ENCODE assay signal across 8 mouse cellular contexts in the genomic region with DNA sequence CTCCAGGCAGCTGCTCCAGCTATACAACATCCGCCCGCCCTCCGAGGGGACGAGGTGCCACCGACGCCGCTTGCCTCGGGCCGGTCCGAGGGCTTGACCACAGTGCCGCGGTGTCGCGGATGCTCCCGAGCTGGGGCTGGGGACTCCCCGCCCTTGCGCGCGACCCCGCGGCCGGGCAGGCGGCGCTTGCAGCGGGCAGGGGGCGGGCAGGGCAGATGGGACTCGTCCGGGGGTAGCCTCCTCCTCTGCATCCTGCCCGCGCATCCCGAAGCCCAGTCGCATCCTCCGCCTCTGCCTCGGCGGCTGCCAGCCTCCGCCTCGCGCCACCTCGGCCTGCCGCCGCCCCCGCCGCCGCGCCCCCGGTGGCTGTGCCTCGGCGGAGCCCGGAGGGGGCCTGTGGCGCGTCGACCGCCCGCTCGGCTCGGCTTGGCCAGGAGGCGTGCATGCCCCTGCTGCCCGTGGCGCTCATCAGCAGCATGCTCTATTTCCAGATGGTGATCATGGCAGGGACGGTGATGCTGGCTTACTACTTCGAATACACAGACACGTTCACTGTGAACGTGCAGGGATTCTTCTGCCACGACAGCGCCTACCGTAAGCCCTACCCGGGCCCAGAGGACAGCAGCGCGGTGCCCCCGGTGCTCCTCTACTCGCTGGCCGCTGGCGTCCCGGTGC. TPM values are rescaled to one million over a fixed set of nuclear protein-coding genes. Genes with fewer than 3 reads are reported as not detected.
DNase-seq lines count a peak whose midpoint lies in the region; ATAC-seq lines count a peak whose summit lies in the region.

No protein-coding gene starts in this region.

- H3K4me3 ChIP-seq in forebrain, embryonic 11.5 days (ENCODE audit: low read depth, low read length), result peak overlapping the region; percentile 61
- peak overlapping the region; percentile 76 for H3K4me3 ChIP-seq in hindbrain, embryonic 14.5 days (replicated peaks; ENCODE audit: low read length)
- peak overlapping the region; percentile 65 for H3K4me3 ChIP-seq in limb, embryonic 12.5 days (replicated peaks)
- H3K4me3 ChIP-seq in neural tube, embryonic 14.5 days (ENCODE audit: low read depth, low read length), result peak overlapping the region; percentile 64

- no peaks in the 10 kb centered on the region for H3K9me3 ChIP-seq in forebrain, embryonic 11.5 days (ENCODE audit: control insufficient read depth, low read length)
- H3K9me3 ChIP-seq in hindbrain, embryonic 14.5 days (ENCODE audit: control insufficient read depth, low read length), result no peaks in the 10 kb centered on the region
- H3K9me3 ChIP-seq in limb, embryonic 12.5 days, result no peaks in the 10 kb centered on the region
- no peaks in the 10 kb centered on the region for H3K9me3 ChIP-seq in neural tube, embryonic 14.5 days (ENCODE audit: control insufficient read depth, low read length)

- peak overlapping the region; percentile 96 for H3K4me2 ChIP-seq in forebrain, embryonic 11.5 days (ENCODE audit: low read depth, low read length, severe bottlenecking)
- H3K4me2 ChIP-seq in hindbrain, embryonic 14.5 days (replicated peaks), result peak overlapping the region; percentile 87
- H3K4me2 ChIP-seq in limb, embryonic 12.5 days, result peak overlapping the region; percentile 99
- H3K4me2 ChIP-seq in neural tube, embryonic 14.5 days (ENCODE audit: low read depth, low read length), result peak overlapping the region; percentile 86

- DNase-seq in gastrocnemius, postnatal 10 days, result peak; percentile 18
- DNase-seq in gastrocnemius, postnatal 25 days, result no peak
- DNase-seq in adrenal gland, adult 2 months, result peak; percentile 28
- DNase-seq in forebrain, embryonic 11.5 days (ENCODE audit: low spot score), result peak; percentile 76
- DNase-seq in hindbrain, embryonic 14.5 days (ENCODE audit: low spot score), result peak; percentile 45
- DNase-seq in T-cell, adult 2 months (ENCODE audit: low spot score), result no peak

- 0 out of 2 replicates have a peak, but pooled peaks cover 2% of the 10 kb centered on the region for H3K4me1 ChIP-seq in forebrain, embryonic 11.5 days (replicated peaks; ENCODE audit: control insufficient read depth, insufficient read depth, low read length)
- H3K4me1 ChIP-seq in hindbrain, embryonic 14.5 days (replicated peaks; ENCODE audit: control insufficient read depth, insufficient read depth, low read length), result peaks cover 11% of the 10 kb centered on the region
- H3K4me1 ChIP-seq in limb, embryonic 12.5 days (replicated peaks), result peaks cover 6% of the 10 kb centered on the region; the same call in 1 of the 2 replicates
- H3K4me1 ChIP-seq in neural tube, embryonic 14.5 days (ENCODE audit: control insufficient read depth, insufficient read depth, low read length), result peaks cover 6% of the 10 kb centered on the region; the same call in 1 of the 2 replicates

- peak overlapping the region; percentile 68 for H3K9ac ChIP-seq in forebrain, embryonic 11.5 days (ENCODE audit: low read length)
- H3K9ac ChIP-seq in hindbrain, embryonic 14.5 days, result peak overlapping the region; percentile 90
- H3K9ac ChIP-seq in limb, embryonic 12.5 days (replicated peaks), result peak overlapping the region; percentile 69
- peak overlapping the region; percentile 80 for H3K9ac ChIP-seq in neural tube, embryonic 14.5 days (replicated peaks; ENCODE audit: low read depth, low read length)

- peak; percentile 88 for ATAC-seq in forebrain, embryonic 11.5 days (replicated peaks; ENCODE audit: low FRiP score)
- ATAC-seq in hindbrain, embryonic 14.5 days (ENCODE audit: low FRiP score), result peak; percentile 86
- ATAC-seq in limb, embryonic 12.5 days (ENCODE audit: insufficient number of reproducible peaks, insufficient read depth, low FRiP score, low TSS enrichment, low read depth), result peak; percentile 70
- ATAC-seq in neural tube, embryonic 14.5 days (ENCODE audit: low read depth), result peak; percentile 90

- no peaks in the 10 kb centered on the region for H3K36me3 ChIP-seq in forebrain, embryonic 11.5 days (ENCODE audit: control insufficient read depth, insufficient read depth, low read length)
- H3K36me3 ChIP-seq in hindbrain, embryonic 14.5 days (replicated peaks; ENCODE audit: control insufficient read depth, insufficient read depth), result no peaks in the 10 kb centered on the region
- H3K36me3 ChIP-seq in limb, embryonic 12.5 days, result no peaks in the 10 kb centered on the region
- no peaks in the 10 kb centered on the region for H3K36me3 ChIP-seq in neural tube, embryonic 14.5 days (ENCODE audit: control insufficient read depth, insufficient read depth, low read length)

- WGBS in forebrain, embryonic 11.5 days, result under 1% methylated on average over 71 of the region's 74 CpGs
- under 1% methylated on average over 65 of the region's 74 CpGs for WGBS in hindbrain, embryonic 14.5 days
- under 1% methylated on average over 69 of the region's 74 CpGs for WGBS in limb, embryonic 12.5 days
- WGBS in neural tube, embryonic 14.5 days, result under 1% methylated on average over 57 of the region's 74 CpGs

- no peak overlapping the region for H3K27ac ChIP-seq in forebrain, embryonic 11.5 days (ENCODE audit: low read depth, low read length)
- peak overlapping the region; percentile 81 for H3K27ac ChIP-seq in hindbrain, embryonic 14.5 days
- H3K27ac ChIP-seq in limb, embryonic 12.5 days, result no peak overlapping the region
- H3K27ac ChIP-seq in neural tube, embryonic 14.5 days (ENCODE audit: low read depth, low read length), result peak overlapping the region; percentile 63

- H3K27me3 ChIP-seq in forebrain, embryonic 11.5 days (ENCODE audit: control insufficient read depth, insufficient read depth, low read length), result peaks cover 5% of the 10 kb centered on the region; the same call in 1 of the 2 replicates
- no peaks in the 10 kb centered on the region for H3K27me3 ChIP-seq in hindbrain, embryonic 14.5 days (ENCODE audit: control insufficient read depth, insufficient read depth, low read length)
- peaks cover 48% of the 10 kb centered on the region for H3K27me3 ChIP-seq in limb, embryonic 12.5 days
- no peaks in the 10 kb centered on the region; the same call in 1 of the 2 replicates for H3K27me3 ChIP-seq in neural tube, embryonic 14.5 days (ENCODE audit: control insufficient read depth, insufficient read depth, low read length)

RNA-seq across cellular contexts. Expression of a gene that starts 0.8 kb away (rescaled TPM):
- total RNA-seq in gastrocnemius, postnatal 10 days (2021), result under 1 TPM; 0.26 to 0.36 TPM
- not detected for total RNA-seq in gastrocnemius, postnatal 25 days (2021)
- total RNA-seq in adrenal gland, adult 2 months (2021), result under 1 TPM; 0.55 to 0.72 TPM
- 0.12 and 0.28 TPM in 2 replicates for polyA plus RNA-seq in adrenal gland, adult 2 months (2012; rRNA removed)
- 0.09 and 0.29 TPM in 2 replicates for polyA plus RNA-seq in forebrain, embryonic 11.5 days (2014; fragmentation: Nextera tagmentation; extraction: Ambion mirVana)
- polyA plus RNA-seq in hindbrain, embryonic 14.5 days (2014; fragmentation: Nextera tagmentation; extraction: Ambion mirVana), result 8.2 and 10.3 TPM in 2 replicates
- 0.05 and 0.06 TPM in 2 replicates for polyA plus RNA-seq in limb, embryonic 12.5 days (2016; fragmentation: Nextera tagmentation; extraction: Ambion mirVana)
- polyA plus RNA-seq in neural tube, embryonic 14.5 days (2014; fragmentation: Nextera tagmentation; extraction: Ambion mirVana), result 9.1 and 10.2 TPM in 2 replicates

Comparison
In these comparisons a context has a peak if more than half of its experiments do, and no peak if none do; other contexts are left out.
1. DNase-seq: peak in gastrocnemius, postnatal 10 days (single experiment), adrenal gland, adult 2 months (single experiment), forebrain, embryonic 11.5 days (single experiment) and hindbrain, embryonic 14.5 days (single experiment); none in gastrocnemius, postnatal 25 days (single experiment) and T-cell, adult 2 months (single experiment).
2. H3K27ac ChIP-seq: peak in hindbrain, embryonic 14.5 days (single experiment) and neural tube, embryonic 14.5 days (single experiment); none in forebrain, embryonic 11.5 days (single experiment) and limb, embryonic 12.5 days (single experiment).
3. Peak in every context shown above with its lines, with median percentiles within 50 percentile points of each other: ATAC-seq, H3K4me2 ChIP-seq, H3K4me3 ChIP-seq and H3K9ac ChIP-seq.